Mouse (Mus musculus): ENCODE measurements at regions not wholly inside any gene's neighbourhood (a gene's known extent, or its start where the extent isn't known, plus 50 kb on each side); places are given as distances from the start of the nearest gene placed in this dataset.
A peak's percentile ranks its signal among the peaks of the same experiment; 100 is the strongest.

DNA sequence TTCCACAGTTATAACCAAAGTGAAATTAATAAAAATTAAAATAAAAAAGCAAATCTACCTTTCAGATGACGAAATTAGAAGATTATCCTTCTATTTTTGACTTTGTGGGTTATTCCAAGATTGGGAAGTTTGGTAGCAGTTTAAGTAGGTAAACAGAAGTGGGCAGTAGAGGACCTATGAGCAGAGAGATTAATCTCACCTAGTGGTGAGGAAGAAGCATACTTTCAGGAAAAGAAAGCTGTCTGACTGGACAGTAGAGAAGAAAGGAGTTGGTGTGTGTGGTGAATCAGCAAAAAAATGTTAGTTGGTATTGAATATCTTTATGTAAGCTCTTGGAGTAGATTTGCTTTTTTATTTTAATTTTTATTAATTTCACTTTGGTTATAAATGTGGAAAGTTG is 194.4 kb upstream of the Kit start:
- no peak overlapping the region for H3K9ac ChIP-seq (replicated peaks)
- WGBS (ENCODE audit: insufficient replicate concordance) = 51% methylated on average over 1 of the region's 1 CpGs
- no peak overlapping the region for H3K4me3 ChIP-seq (ENCODE audit: insufficient read depth in 1 of 2, low read depth in 2 of 2, low read length in 2 of 2)
- peaks cover 16 to 34% of the 10 kb centered on the region in 2 experiments for H3K4me1 ChIP-seq (replicated peaks; ENCODE audit: control insufficient read depth in 2 of 2, insufficient read depth in 2 of 2, low read length in 1 of 2)
- no peaks in the 10 kb centered on the region for H3K27me3 ChIP-seq (ENCODE audit: control insufficient read depth, insufficient read depth, low read length)
- ATAC-seq (ENCODE audit: insufficient read depth) (no peak), DNase-seq (ENCODE audit: low read depth in 3 of 3, low spot score in 3 of 3) (no peak)
- no peak overlapping the region for H3K4me2 ChIP-seq (ENCODE audit: low read depth)
- TF ChIP-seq EP300 (IDR thresholded peaks at IDR 0.05; ENCODE audit: low read depth) (no peak), CTCF (IDR thresholded peaks at IDR 0.05; ENCODE audit: low read depth) (peak; percentile 35; the same call in 1 of the 2 replicates)
- no peak overlapping the region for H3K27ac ChIP-seq
- H3K36me3 ChIP-seq (replicated peaks; ENCODE audit: control insufficient read depth, insufficient read depth, low read depth) = no peaks in the 10 kb centered on the region
- no peaks in the 10 kb centered on the region for H3K9me3 ChIP-seq (ENCODE audit: control insufficient read depth, low read length)

DNA sequence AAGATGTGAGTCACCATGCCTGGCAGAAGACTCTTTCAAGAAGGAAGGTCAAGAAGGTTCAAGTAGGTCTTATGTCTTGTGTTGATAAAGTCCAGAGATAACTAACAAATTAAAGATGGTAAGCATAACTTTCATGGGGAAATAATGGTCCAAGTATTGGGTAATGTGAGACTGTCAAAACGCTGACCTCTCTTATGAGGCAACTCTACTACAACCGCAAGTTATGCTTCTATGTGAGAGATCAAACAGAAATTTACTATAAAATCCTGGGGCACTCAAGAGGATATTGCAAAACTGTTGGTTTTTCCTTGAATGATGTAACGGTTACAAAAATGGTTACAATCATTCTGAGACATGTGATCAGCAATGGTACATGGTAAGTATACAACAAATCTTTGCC is 192.6 kb upstream of the Kit start:
- Histone ChIP-seq H3K9me3 (ENCODE audit: control insufficient read depth, low read length) (no peaks in the 10 kb centered on the region), H3K4me3 (ENCODE audit: insufficient read depth in 1 of 2, low read depth in 2 of 2, low read length in 2 of 2) (no peak overlapping the region), H3K27me3 (ENCODE audit: control insufficient read depth, insufficient read depth, low read length) (no peaks in the 10 kb centered on the region), H3K4me2 (ENCODE audit: low read depth) (no peak overlapping the region), H3K36me3 (replicated peaks; ENCODE audit: control insufficient read depth, insufficient read depth, low read depth) (no peaks in the 10 kb centered on the region), H3K4me1 (replicated peaks; ENCODE audit: control insufficient read depth in 2 of 2, insufficient read depth in 2 of 2, low read length in 1 of 2) (peaks cover 8 to 25% of the 10 kb centered on the region in 2 experiments), H3K9ac (replicated peaks) (no peak overlapping the region), H3K27ac (no peak overlapping the region)
- DNase-seq (ENCODE audit: low read depth in 3 of 3, low spot score in 3 of 3) (no peak), ATAC-seq (ENCODE audit: insufficient read depth) (no peak)
- no peak for TF ChIP-seq EP300 (IDR thresholded peaks at IDR 0.05; ENCODE audit: low read depth)
- no peak for TF ChIP-seq CTCF (IDR thresholded peaks at IDR 0.05; ENCODE audit: low read depth)
- 74% methylated on average over 3 of the region's 3 CpGs for WGBS (ENCODE audit: insufficient replicate concordance)

DNA sequence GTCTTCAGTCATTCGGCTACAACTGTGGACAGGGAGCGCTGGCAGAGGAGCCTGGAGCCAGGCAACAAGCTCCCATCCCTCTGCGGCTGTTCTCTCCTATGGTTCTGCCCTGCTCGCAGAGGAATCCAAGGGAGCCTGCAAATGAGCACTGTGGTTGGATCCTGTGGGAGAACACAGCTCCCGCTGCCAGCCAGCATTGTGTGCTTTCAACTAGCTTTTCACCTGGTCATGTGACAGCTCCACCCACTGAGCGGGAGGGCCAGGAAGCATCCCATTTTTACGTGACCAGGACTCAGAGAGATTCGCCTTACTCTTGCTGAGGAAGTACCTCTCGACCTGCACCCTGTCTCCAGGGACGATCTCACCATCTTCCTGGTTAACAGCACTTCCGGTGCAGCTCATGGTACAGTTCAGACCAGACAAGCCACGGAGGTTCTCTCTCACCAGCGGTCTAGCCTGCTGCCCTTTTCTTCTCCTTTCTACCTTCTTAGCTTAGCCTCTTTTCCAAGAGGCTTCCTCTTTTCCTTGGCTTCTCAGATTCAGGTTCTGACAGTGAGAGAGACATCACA is 186.7 kb upstream of the Kit start:
- H3K27ac ChIP-seq = no peak overlapping the region
- peaks cover 0 to 10% of the 10 kb centered on the region in 2 experiments; a peak in 1 of 4 replicates for H3K4me1 ChIP-seq (replicated peaks; ENCODE audit: control insufficient read depth in 2 of 2, insufficient read depth in 2 of 2, low read length in 1 of 2)
- 24% methylated on average over 13 of the region's 13 CpGs for WGBS (ENCODE audit: insufficient replicate concordance)
- DNase-seq (ENCODE audit: low read depth in 3 of 3, low spot score in 3 of 3) = no peak
- ATAC-seq (ENCODE audit: insufficient read depth) = 0 out of 2 replicates have a peak, but pooled peaks have one; percentile 23
- H3K9ac ChIP-seq (replicated peaks) = peak overlapping the region; percentile 13; the same call in 1 of the 2 replicates
- H3K27me3 ChIP-seq (ENCODE audit: control insufficient read depth, insufficient read depth, low read length) = no peaks in the 10 kb centered on the region
- H3K36me3 ChIP-seq (replicated peaks; ENCODE audit: control insufficient read depth, insufficient read depth, low read depth) = no peaks in the 10 kb centered on the region
- TF ChIP-seq CTCF (IDR thresholded peaks at IDR 0.05; ENCODE audit: low read depth) (no peak), EP300 (IDR thresholded peaks at IDR 0.05; ENCODE audit: low read depth) (no peak)
- H3K9me3 ChIP-seq (ENCODE audit: control insufficient read depth, low read length) = no peaks in the 10 kb centered on the region
- peak overlapping the region; percentile 51 for H3K4me2 ChIP-seq (ENCODE audit: low read depth)
- peak overlapping the region; percentile 39 to 50; a peak in 3 of 4 replicates for H3K4me3 ChIP-seq (ENCODE audit: insufficient read depth in 1 of 2, low read depth in 2 of 2, low read length in 2 of 2)

DNA sequence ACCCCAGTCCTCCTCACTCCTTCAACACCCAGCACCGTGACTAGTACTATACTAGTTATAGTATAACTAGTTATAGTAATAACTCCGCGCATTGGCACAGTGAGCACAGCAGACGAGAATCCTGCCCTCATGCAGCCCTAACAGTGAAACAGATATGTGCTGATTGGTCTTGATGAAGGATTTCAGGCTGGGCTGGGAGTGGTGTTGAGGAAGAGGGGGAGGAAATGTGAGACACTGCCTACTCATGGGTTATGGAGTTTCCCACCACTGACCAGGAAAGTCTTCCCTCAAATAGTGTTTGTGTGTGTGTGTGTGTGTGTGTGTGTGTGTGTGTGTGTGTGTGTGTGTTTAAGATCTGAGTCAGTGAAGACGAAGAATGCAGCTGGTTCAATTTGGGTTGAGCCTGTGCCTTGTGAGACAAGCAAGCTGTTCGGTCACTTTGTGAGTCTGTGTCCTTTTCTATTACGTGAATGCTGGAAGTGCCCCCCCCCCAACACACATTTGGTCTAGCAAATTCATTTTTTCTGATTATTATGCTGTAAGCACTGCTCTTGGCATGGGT is 185.9 kb upstream of the Kit start:
- H3K36me3 ChIP-seq (replicated peaks; ENCODE audit: control insufficient read depth, insufficient read depth, low read depth) = no peaks in the 10 kb centered on the region
- no peak for DNase-seq (ENCODE audit: low read depth in 3 of 3, low spot score in 3 of 3)
- no peak overlapping the region for H3K9ac ChIP-seq (replicated peaks)
- no peaks in the 10 kb centered on the region for H3K9me3 ChIP-seq (ENCODE audit: control insufficient read depth, low read length)
- no peak overlapping the region; the same call in 1 of the 2 replicates for H3K4me2 ChIP-seq (ENCODE audit: low read depth)
- H3K27me3 ChIP-seq (ENCODE audit: control insufficient read depth, insufficient read depth, low read length) = no peaks in the 10 kb centered on the region
- no peak overlapping the region for H3K4me3 ChIP-seq (ENCODE audit: insufficient read depth in 1 of 2, low read depth in 2 of 2, low read length in 2 of 2)
- H3K4me1 ChIP-seq (replicated peaks; ENCODE audit: control insufficient read depth in 2 of 2, insufficient read depth in 2 of 2, low read length in 1 of 2) = peaks cover 0 to 10% of the 10 kb centered on the region in 2 experiments; a peak in 1 of 4 replicates
- H3K27ac ChIP-seq = no peak overlapping the region
- 63% methylated on average over 7 of the region's 7 CpGs for WGBS (ENCODE audit: insufficient replicate concordance)
- ATAC-seq (ENCODE audit: insufficient read depth) = no peak
- TF ChIP-seq CTCF (IDR thresholded peaks at IDR 0.05; ENCODE audit: low read depth) (no peak), EP300 (IDR thresholded peaks at IDR 0.05; ENCODE audit: low read depth) (no peak)

DNA sequence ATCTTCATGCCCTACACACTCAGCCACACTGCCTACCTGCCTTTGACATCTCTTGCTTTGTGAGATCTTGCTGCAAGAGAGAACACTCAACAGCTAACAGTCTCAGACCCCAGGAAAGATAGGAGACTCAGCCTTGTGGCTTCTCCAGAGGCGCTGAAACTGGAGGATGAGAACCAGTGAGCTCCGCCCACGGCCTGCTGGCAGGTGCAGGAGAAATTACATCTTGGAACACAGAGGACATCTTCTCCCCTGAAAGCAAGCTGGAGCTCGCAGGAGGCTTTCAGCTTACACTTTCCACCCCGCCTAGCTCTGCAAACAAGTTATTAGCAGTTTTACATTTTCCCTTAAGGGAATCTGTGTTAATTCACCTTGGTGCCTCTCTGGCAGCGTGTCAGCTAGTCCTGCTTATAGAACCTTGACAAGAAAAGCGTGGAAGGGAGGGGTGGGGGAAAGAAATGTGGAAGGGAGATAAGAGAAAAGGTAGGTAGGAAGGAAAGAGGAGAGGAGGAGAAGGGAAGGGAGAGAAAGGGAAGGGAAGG is 185.2 kb upstream of the Kit start:
- H3K4me3 ChIP-seq (ENCODE audit: insufficient read depth in 1 of 2, low read depth in 2 of 2, low read length in 2 of 2) = no peak overlapping the region
- no peak for TF ChIP-seq CTCF (IDR thresholded peaks at IDR 0.05; ENCODE audit: low read depth)
- TF ChIP-seq EP300 (IDR thresholded peaks at IDR 0.05; ENCODE audit: low read depth) = no peak
- DNase-seq (ENCODE audit: low read depth in 3 of 3, low spot score in 3 of 3) (no peak), ATAC-seq (ENCODE audit: insufficient read depth) (no peak)
- no peak overlapping the region for H3K27ac ChIP-seq
- H3K36me3 ChIP-seq (replicated peaks; ENCODE audit: control insufficient read depth, insufficient read depth, low read depth) = no peaks in the 10 kb centered on the region
- H3K27me3 ChIP-seq (ENCODE audit: control insufficient read depth, insufficient read depth, low read length) = no peaks in the 10 kb centered on the region
- H3K9ac ChIP-seq (replicated peaks) = no peak overlapping the region
- no peaks in the 10 kb centered on the region for H3K9me3 ChIP-seq (ENCODE audit: control insufficient read depth, low read length)
- H3K4me1 ChIP-seq (replicated peaks; ENCODE audit: control insufficient read depth in 2 of 2, insufficient read depth in 2 of 2, low read length in 1 of 2) = peaks cover 0 to 10% of the 10 kb centered on the region in 2 experiments; a peak in 1 of 4 replicates
- H3K4me2 ChIP-seq (ENCODE audit: low read depth) = no peak overlapping the region
- WGBS (ENCODE audit: insufficient replicate concordance) = 47% methylated on average over 7 of the region's 7 CpGs
